In genomic region chr7:81478261-81478660, GRCm38 (mm10) we compare ENCODE assay signal across 20 mouse cellular contexts. TPM values are rescaled to one million over a fixed set of nuclear protein-coding genes. Genes with fewer than 3 reads are reported as not detected.
DNase-seq lines count a peak whose midpoint lies in the region; ATAC-seq and TF ChIP-seq lines count a peak whose summit lies in the region.
"Not testable (repeated sequence)": the region's sequence is repeated elsewhere in the genome, so short reads cannot be mapped to it uniquely, and the experiment has no call there.
"Had no signal": no experiment of that assay in that cellular context is flagged by ENCODE, and none has a peak within 500 bp of the region (broad histone marks: within the 10 kb centered on the region; RNA-seq: fewer than 3 reads in every experiment).

No protein-coding gene starts in this region.

- TF ChIP-seq CTCF in ES-Bruce4 (IDR thresholded peaks at IDR 0.05; ENCODE audit: low read depth, low read length) = peak; percentile 5
- TF ChIP-seq CTCF in forebrain, postnatal 0 days (IDR thresholded peaks at IDR 0.05; ENCODE audit: low read depth) = peak; percentile 30
- TF ChIP-seq CTCF in intestine, postnatal 0 days (IDR thresholded peaks at IDR 0.05; ENCODE audit: low read depth) = peak; percentile 18; the same call in 1 of the 2 replicates
- peak; percentile 25; the same call in 1 of the 2 replicates for TF ChIP-seq CTCF in stomach, postnatal 0 days (IDR thresholded peaks at IDR 0.05; ENCODE audit: low read depth)

- not testable (repeated sequence) for H3K4me1 ChIP-seq in ES-Bruce4 (ENCODE audit: control insufficient read depth, insufficient read depth, low read length); embryonic facial prominence, embryonic 14.5 days (ENCODE audit: control insufficient read depth, insufficient read depth, low read length); forebrain, postnatal 0 days (ENCODE audit: insufficient read depth); intestine, postnatal 0 days (replicated peaks; ENCODE audit: control insufficient read depth, insufficient read depth, low read length); stomach, postnatal 0 days (replicated peaks; ENCODE audit: control insufficient read depth, insufficient read depth)

- not testable (repeated sequence) for TF ChIP-seq EP300 in ES-Bruce4 (IDR thresholded peaks at IDR 0.05; ENCODE audit: insufficient read depth, low read depth, low read length); stomach, postnatal 0 days (optimal IDR thresholded peaks at IDR 0.05)

- DNase-seq in adipocyte (ENCODE audit: low spot score) = peak; percentile 50
- not testable (repeated sequence) for DNase-seq in embryonic facial prominence, embryonic 14.5 days (ENCODE audit: low spot score); forebrain, postnatal 0 days; stomach, postnatal 0 days (ENCODE audit: low spot score)
- peak; percentile 65 for DNase-seq in heart, adult 11 months
- DNase-seq in left cerebral cortex, postnatal 4 days = peak; percentile 38

- 0 out of 2 replicates have a peak, but pooled peaks have one; percentile 21 for ATAC-seq in embryonic facial prominence, embryonic 14.5 days (ENCODE audit: low read depth)
- ATAC-seq in forebrain, postnatal 0 days = peak; percentile 73; the same call in 1 of the 2 replicates
- not testable (repeated sequence) for ATAC-seq in intestine, postnatal 0 days; stomach, postnatal 0 days (ENCODE audit: low FRiP score, low TSS enrichment)

- not testable (repeated sequence) for H3K27ac ChIP-seq in ES-Bruce4 (ENCODE audit: insufficient read depth, low read length); embryonic facial prominence, embryonic 14.5 days (replicated peaks; ENCODE audit: low read depth, low read length); forebrain, postnatal 0 days (ENCODE audit: low read depth, low read length); intestine, postnatal 0 days (ENCODE audit: low read depth, low read length); stomach, postnatal 0 days (replicated peaks)

- not testable (repeated sequence) for H3K4me2 ChIP-seq in embryonic facial prominence, embryonic 14.5 days (ENCODE audit: low read depth, low read length); forebrain, postnatal 0 days (ENCODE audit: low read depth); intestine, postnatal 0 days (replicated peaks; ENCODE audit: low read depth); stomach, postnatal 0 days (replicated peaks; ENCODE audit: low read depth)

- not testable (repeated sequence) for H3K9ac ChIP-seq in ES-Bruce4 (ENCODE audit: low read depth, poor library complexity, severe bottlenecking); embryonic facial prominence, embryonic 14.5 days (ENCODE audit: low read depth, low read length); forebrain, postnatal 0 days; intestine, postnatal 0 days (ENCODE audit: low read depth, low read length); stomach, postnatal 0 days (ENCODE audit: low read length)

- TF ChIP-seq POLR2A in ES-Bruce4 (IDR thresholded peaks at IDR 0.05; ENCODE audit: insufficient read depth, low read length) = not testable (repeated sequence)

- H3K9me3 ChIP-seq in ES-Bruce4 (replicated peaks; ENCODE audit: control insufficient read depth, insufficient read depth, low read length, poor library complexity, severe bottlenecking); embryonic facial prominence, embryonic 14.5 days (ENCODE audit: control insufficient read depth, low read length); forebrain, postnatal 0 days (ENCODE audit: low read length); intestine, postnatal 0 days (ENCODE audit: control insufficient read depth); stomach, postnatal 0 days (ENCODE audit: control insufficient read depth, low read length): not testable (repeated sequence)

- H3K27me3 ChIP-seq in ES-Bruce4 (ENCODE audit: control insufficient read depth, insufficient read depth, low read length, poor library complexity, severe bottlenecking); forebrain, postnatal 0 days (ENCODE audit: insufficient read depth, low read length); intestine, postnatal 0 days (replicated peaks; ENCODE audit: control insufficient read depth, insufficient read depth, low read length); stomach, postnatal 0 days (ENCODE audit: control insufficient read depth, insufficient read depth, low read length): not testable (repeated sequence)
- H3K27me3 ChIP-seq in embryonic facial prominence, embryonic 14.5 days (replicated peaks; ENCODE audit: control insufficient read depth, insufficient read depth, low read length) = peaks cover 16% of the 10 kb centered on the region

- H3K4me3 ChIP-seq in ES-Bruce4 (ENCODE audit: low read depth, low read length); embryonic facial prominence, embryonic 14.5 days (ENCODE audit: low read depth, low read length); forebrain, postnatal 0 days (ENCODE audit: low read depth, low read length); intestine, postnatal 0 days (ENCODE audit: low read depth, low read length); stomach, postnatal 0 days (ENCODE audit: low read depth, low read length): not testable (repeated sequence)

- not testable (repeated sequence) for H3K36me3 ChIP-seq in ES-Bruce4 (ENCODE audit: control insufficient read depth, insufficient read depth, low read length, poor library complexity, severe bottlenecking); embryonic facial prominence, embryonic 14.5 days (ENCODE audit: control insufficient read depth, insufficient read depth, low read length); intestine, postnatal 0 days (ENCODE audit: control insufficient read depth, insufficient read depth); stomach, postnatal 0 days (ENCODE audit: control insufficient read depth, insufficient read depth, low read length)
- H3K36me3 ChIP-seq in forebrain, postnatal 0 days (ENCODE audit: insufficient read depth) = peaks cover 31% of the 10 kb centered on the region

- intact Hi-C loops in left cerebral cortex, postnatal 4 days (cut with DNase I) = not testable (repeated sequence)

RNA-seq across cellular contexts. Expression of gene Ap3b2, which starts 15.5 kb away (rescaled TPM):
- polyA plus RNA-seq in ES-Bruce4 (2011; ENCODE audit: insufficient read depth, insufficient read length, low read depth, missing spikeins) = 6.7 and 7.2 TPM in 2 replicates
- polyA plus RNA-seq in embryonic facial prominence, embryonic 14.5 days (2014; fragmentation: Nextera tagmentation; extraction: Ambion mirVana) = 4.9 and 7.2 TPM in 2 replicates
- 165 and 180 TPM in 2 replicates for total RNA-seq in forebrain, postnatal 0 days (2014; rRNA removed)
- polyA plus RNA-seq in forebrain, postnatal 0 days (2015; fragmentation: Nextera tagmentation; extraction: Ambion mirVana) = 94.9 and 107 TPM in 2 replicates
- 2.3 and 2.7 TPM in 2 replicates for polyA plus RNA-seq in intestine, postnatal 0 days (2015; fragmentation: Nextera tagmentation; extraction: Ambion mirVana)
- total RNA-seq in left cerebral cortex, postnatal 4 days (2021) = 100 to 1,000 TPM; 165 to 172 TPM
- polyA plus RNA-seq in stomach, postnatal 0 days (2015; fragmentation: Nextera tagmentation; extraction: Ambion mirVana) = 2.1 and 2.2 TPM in 2 replicates
- total RNA-seq: heart, adult 8-10 months; heart, postnatal 25 days had no signal
- polyA plus RNA-seq: erythroblast, embryonic 14.5 days had no signal

RNA-seq across cellular contexts. Expression of gene BC048679, which starts 19.8 kb away (rescaled TPM):
- polyA plus RNA-seq in ES-Bruce4 (2011; ENCODE audit: insufficient read depth, insufficient read length, low read depth, missing spikeins) = not detected in 2 replicates
- polyA plus RNA-seq in embryonic facial prominence, embryonic 14.5 days (2014; fragmentation: Nextera tagmentation; extraction: Ambion mirVana) = not detected in 2 replicates
- total RNA-seq in forebrain, postnatal 0 days (2014; rRNA removed) = not detected in 2 replicates
- polyA plus RNA-seq in forebrain, postnatal 0 days (2015; fragmentation: Nextera tagmentation; extraction: Ambion mirVana) = not detected in 2 replicates
- polyA plus RNA-seq in intestine, postnatal 0 days (2015; fragmentation: Nextera tagmentation; extraction: Ambion mirVana) = not detected in 2 replicates
- total RNA-seq in left cerebral cortex, postnatal 4 days (2021) = not detected
- not detected in 2 replicates for polyA plus RNA-seq in stomach, postnatal 0 days (2015; fragmentation: Nextera tagmentation; extraction: Ambion mirVana)
- total RNA-seq: adrenal gland, postnatal 10 days; adrenal gland, postnatal 4 days; gastrocnemius, postnatal 10 days; heart, postnatal 25 days had no signal
- polyA plus RNA-seq: embryonic facial prominence, embryonic 15.5 days; erythroblast, embryonic 14.5 days; heart, embryonic 12.5 days; heart, embryonic 16.5 days; hindbrain, embryonic 14.5 days; intestine, embryonic 14.5 days; kidney, embryonic 15.5 days had no signal

RNA-seq across cellular contexts. Expression of gene Cpeb1, which starts 23.0 kb away (rescaled TPM):
- polyA plus RNA-seq in ES-Bruce4 (2011; ENCODE audit: insufficient read depth, insufficient read length, low read depth, missing spikeins) = 9.5 and 14.8 TPM in 2 replicates
- 2.4 and 3.4 TPM in 2 replicates for polyA plus RNA-seq in embryonic facial prominence, embryonic 14.5 days (2014; fragmentation: Nextera tagmentation; extraction: Ambion mirVana)
- total RNA-seq in forebrain, postnatal 0 days (2014; rRNA removed) = 5.2 and 6.7 TPM in 2 replicates
- polyA plus RNA-seq in forebrain, postnatal 0 days (2015; fragmentation: Nextera tagmentation; extraction: Ambion mirVana) = 2.2 and 5.1 TPM in 2 replicates
- polyA plus RNA-seq in intestine, postnatal 0 days (2015; fragmentation: Nextera tagmentation; extraction: Ambion mirVana) = 1.4 TPM in 2 replicates
- 10 to 100 TPM; 10.0 to 11.6 TPM for total RNA-seq in left cerebral cortex, postnatal 4 days (2021)
- polyA plus RNA-seq in stomach, postnatal 0 days (2015; fragmentation: Nextera tagmentation; extraction: Ambion mirVana) = 0.94 and 1.2 TPM in 2 replicates
- polyA plus RNA-seq: erythroblast, embryonic 14.5 days had no signal

Comparison
In these comparisons a context has a peak if more than half of its experiments do, and no peak if none do; other contexts are left out.
1. RNA of gene Ap3b2, which starts 15.5 kb away (polyA plus RNA-seq): 94.9 to 107 TPM in forebrain, postnatal 0 days; 6.7 to 7.2 TPM in ES-Bruce4, 4.9 to 7.2 TPM in embryonic facial prominence, embryonic 14.5 days, 2.3 to 2.7 TPM in intestine, postnatal 0 days and 2.1 to 2.2 TPM in stomach, postnatal 0 days; every median in the first group is over 10 times any median in the second.
2. Peak in every context shown above with its lines, with median percentiles within 50 percentile points of each other: CTCF ChIP-seq.